Mouse (Mus musculus) ES-E14 (cell line): Measurements from ENCODE around the gene Hmbs. TPM values are rescaled to one million over a fixed set of nuclear protein-coding genes. Genes with fewer than 3 reads are reported as not detected.
"Not testable (repeated sequence)": the region's sequence is repeated elsewhere in the genome, so short reads cannot be mapped to it uniquely, and the experiment has no call there.

Experiments used
- DNase-seq: peaks from one replicate; pipeline ENCODE4 v3.0.0-alpha.2; 2013; ENCODE audit warnings: low read depth, low spot score
- H3K27ac ChIP-seq: 2 replicates; pipeline ENCODE4 v1.5.1; 2012; ENCODE audit warnings: low read depth, mild to moderate bottlenecking, low read length, moderate library complexity, mixed read lengths; ENCODE audit not compliant: poor library complexity, insufficient read depth, severe bottlenecking
- H3K36me3 ChIP-seq: 2 replicates; pipeline ENCODE4 v1.6.1; 2012; ENCODE audit warnings: mild to moderate bottlenecking, low read length, moderate library complexity, mixed read lengths; ENCODE audit not compliant: control insufficient read depth, poor library complexity, insufficient read depth, severe bottlenecking
- H3K4me1 ChIP-seq, 2 experiments: fragments of 150-350 bp in 1 of 2; sonication (generic) in 1 of 2; 2 replicates each; pipeline ENCODE4 v1.6.1; 2012; ENCODE audit warnings: low read length in 2 of 2, mild to moderate bottlenecking in 1 of 2, mixed read lengths in 1 of 2; ENCODE audit not compliant: control insufficient read depth in 2 of 2, insufficient read depth in 2 of 2, poor library complexity in 1 of 2
- H3K4me3 ChIP-seq, 2 experiments: fragments of 150-350 bp in 1 of 2; sonication (generic) in 1 of 2; 2 replicates each; pipeline ENCODE4 v1.5.1; 2012; ENCODE audit warnings: low read length in 2 of 2, low read depth in 1 of 2, mild to moderate bottlenecking in 1 of 2, mixed read lengths in 1 of 2; ENCODE audit not compliant: insufficient read depth in 1 of 2, poor library complexity in 1 of 2, severe bottlenecking in 1 of 2
- H3K9ac ChIP-seq: 2 replicates; pipeline ENCODE4 v1.6.1; 2012; ENCODE audit warnings: low read depth, mild to moderate bottlenecking, low read length, mixed read lengths; ENCODE audit not compliant: poor library complexity, insufficient read depth, severe bottlenecking
- H3K9me3 ChIP-seq: fragments of 150-350 bp; sonication (generic); 2 replicates; pipeline ENCODE4 v1.6.1; 2012; ENCODE audit warnings: low read depth, mild to moderate bottlenecking, low read length; ENCODE audit not compliant: control insufficient read depth, insufficient read depth
- CHD2 ChIP-seq: IDR thresholded peaks from 2 replicates; pipeline ENCODE4 v1.6.1; 2014; ENCODE audit warnings: mild to moderate bottlenecking, low read depth, low read length, inconsistent platforms
- HCFC1 ChIP-seq: IDR thresholded peaks from 2 replicates; pipeline ENCODE4 v1.6.1; 2012; ENCODE audit warnings: low read length, inconsistent platforms, borderline replicate concordance; ENCODE audit not compliant: insufficient read depth
- MAFK ChIP-seq: IDR thresholded peaks from 2 replicates; pipeline ENCODE4 v1.6.1; 2014; ENCODE audit warnings: mild to moderate bottlenecking, low read depth, low read length, inconsistent platforms; ENCODE audit not compliant: insufficient read depth
- ZC3H11A ChIP-seq: IDR thresholded peaks from 2 replicates; pipeline ENCODE4 v1.6.1; 2012; ENCODE audit warnings: low read depth, mild to moderate bottlenecking, inconsistent platforms, low read length, borderline replicate concordance
- ZNF384 ChIP-seq: IDR thresholded peaks from 2 replicates; pipeline ENCODE4 v1.6.1; 2012; ENCODE audit warnings: low read depth, low read length, inconsistent platforms
- in situ Hi-C, 2 experiments: fragments of 600-800 bp; cut with MboI; formaldehyde crosslinking; loops; one replicate each; pipeline ENCODE4 v1.15.1; 2025; ENCODE audit warnings: low sequenced_read_pairs in 2 of 2, inconsistent platforms in 1 of 2; ENCODE audit not compliant: unreplicated experiment in 2 of 2
- total RNA-seq: library from RNA; depleted of rRNA; stranded (reverse); fragments of 300-350 nt; gene quantifications from 2 replicates; pipeline ENCODE4 v1.2.3, GENCODE M21; 2012

Gene Hmbs
- total RNA-seq, 1 experiment, result 71.3 TPM

- H3K27ac ChIP-seq, H3K4me1 ChIP-seq, H3K36me3 ChIP-seq, DNase-seq, H3K9ac ChIP-seq, H3K9me3 ChIP-seq, H3K4me3 ChIP-seq, in situ Hi-C loops: not testable (repeated sequence)
- 0 out of 2 replicates have a peak, but pooled peaks have one; percentile 1 for TF ChIP-seq ZNF384
These were observed 18.8 kb downstream of the Hmbs start for GRCm38 (mm10) chr9:44325032-44325767.

- in situ Hi-C loops, result no loop called here
- Histone ChIP-seq H3K4me3 (no peak overlapping the region), H3K27ac (no peak overlapping the region), H3K9ac (no peak overlapping the region), H3K36me3 (peaks cover 2% of the 10 kb centered on the region; the same call in 1 of the 2 replicates), H3K9me3 (no peaks in the 10 kb centered on the region), H3K4me1 (peaks cover 2 to 3% of the 10 kb centered on the region in 2 experiments; a peak in 2 of 4 replicates)
- DNase-seq, result no peak
- TF ChIP-seq ZNF384 (no peak), MAFK (no peak)
These were observed 19.9 kb downstream of the Hmbs start for GRCm38 (mm10) chr9:44324147-44324546.

DNA sequence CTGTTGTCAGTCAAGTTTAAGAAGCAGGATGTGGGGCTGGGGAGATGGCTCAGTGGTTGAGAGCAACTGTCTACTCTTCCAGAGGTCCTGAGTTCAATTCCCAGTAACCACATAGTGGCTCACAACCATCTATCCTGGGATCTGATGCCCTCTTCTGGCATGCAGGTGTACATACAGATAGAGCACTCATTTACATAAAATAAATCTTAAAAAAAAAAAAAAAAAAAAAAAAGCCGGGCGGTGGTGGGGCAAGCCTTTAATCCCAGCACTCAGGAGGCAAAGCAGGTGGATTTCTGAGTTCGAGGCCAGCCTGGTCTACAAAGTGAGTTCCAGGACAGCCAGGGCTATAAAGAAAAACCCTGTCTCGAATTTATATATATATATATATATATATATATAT, 20.4 kb downstream of the Hmbs start:
- H3K27ac ChIP-seq, DNase-seq, H3K9me3 ChIP-seq, in situ Hi-C loops, H3K9ac ChIP-seq, H3K4me3 ChIP-seq, H3K4me1 ChIP-seq, H3K36me3 ChIP-seq: not testable (repeated sequence)
- peak; percentile 82 for TF ChIP-seq ZNF384

DNA sequence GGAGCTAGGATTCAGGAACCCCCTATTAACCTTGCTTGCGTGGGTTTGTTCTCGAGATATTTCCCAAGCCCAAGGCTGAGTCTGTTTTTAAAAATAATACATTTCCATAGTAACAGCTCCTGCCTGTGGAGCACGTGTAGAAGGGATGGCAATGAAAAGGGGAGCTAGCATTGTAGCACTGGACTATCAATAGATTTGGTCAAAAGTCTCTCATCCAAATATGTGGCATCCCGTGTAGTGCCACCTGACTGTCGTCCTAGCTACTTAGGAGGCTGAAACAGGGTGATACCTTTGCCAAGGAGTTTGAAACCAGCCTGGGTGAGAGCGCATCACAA, 23.3 kb downstream of the Hmbs start:
- no peaks in the 10 kb centered on the region for H3K36me3 ChIP-seq
- H3K4me1 ChIP-seq, result peaks cover 0 to 3% of the 10 kb centered on the region in 2 experiments; a peak in 1 of 4 replicates
- TF ChIP-seq ZC3H11A (no peak), CHD2 (no peak), HCFC1 (no peak), MAFK (no peak), ZNF384 (no peak)
- no peaks in the 10 kb centered on the region for H3K9me3 ChIP-seq
- H3K9ac ChIP-seq, result peak overlapping the region; percentile 37
- peak overlapping the region; percentile 39 to 41; a peak in 3 of 4 replicates for H3K4me3 ChIP-seq
- H3K27ac ChIP-seq, result no peak overlapping the region
- in situ Hi-C loops, result no loop called here
- no peak for DNase-seq

- peaks cover 0 to 3% of the 10 kb centered on the region in 2 experiments; a peak in 1 of 4 replicates for H3K4me1 ChIP-seq
These were observed 23.9 kb downstream of the Hmbs start, which contains the start of gene C2cd2l for GRCm38 (mm10) chr9:44319887-44320798. Gene C2cd2l (minus strand): TSS chr9:44320285.

More at GRCm38 (mm10) chr9:44319887-44320798, 23.9 kb downstream of the Hmbs start, which contains the start of gene C2cd2l:
- H3K9ac ChIP-seq, result peak within 1 kb of the TSS; percentile 78
- no peaks in the 10 kb centered on the region for H3K36me3 ChIP-seq
- in situ Hi-C loops, result no loop called here
- H3K27ac ChIP-seq, result no peak within 1 kb of the TSS
- TF ChIP-seq CHD2 (no peak), HCFC1 (peak; percentile 15; the same call in 1 of the 2 replicates), ZC3H11A (no peak)
- peak within 1 kb of the TSS; percentile 88 to 91 for H3K4me3 ChIP-seq
- DNase-seq, result peak; percentile 95
- no peaks in the 10 kb centered on the region for H3K9me3 ChIP-seq
